Mouse (Mus musculus) heart, postnatal 0 days (tissue): ENCODE measurements around the gene Nup188. TPM values are rescaled to one million over a fixed set of nuclear protein-coding genes. Genes with fewer than 3 reads are reported as not detected.
A peak's percentile ranks its signal among the peaks of the same experiment; 100 is the strongest.

Source experiments
- ATAC-seq: fragments of 200-750 bp; cut with Nextera tagmentation; 2 replicates; pipeline ENCODE4 v1.8.0; 2017; ENCODE audit warnings: low read depth, moderate number of reproducible peaks, moderate library complexity; ENCODE audit not compliant: insufficient read depth
- DNase-seq: peaks from one replicate; pipeline ENCODE4 v3.0.0-alpha.2; 2016; ENCODE audit warnings: low spot score
- H3K27ac ChIP-seq: fragments of 300-500 bp; sonication (generic); 2 replicates; pipeline ENCODE4 v1.5.1; 2014; ENCODE audit warnings: low read depth, mild to moderate bottlenecking
- H3K27me3 ChIP-seq: fragments of 300-500 bp; sonication (generic); 2 replicates; pipeline ENCODE4 v1.6.1; 2014; ENCODE audit warnings: low read length, mixed read lengths; ENCODE audit not compliant: control insufficient read depth, insufficient read depth
- H3K36me3 ChIP-seq: fragments of 300-500 bp; sonication (generic); replicated peaks from 2 replicates; pipeline ENCODE4 v1.6.1; 2014; ENCODE audit warnings: low read length, mixed read lengths; ENCODE audit not compliant: control insufficient read depth, insufficient read depth
- H3K4me1 ChIP-seq: fragments of 300-500 bp; sonication (generic); 2 replicates; pipeline ENCODE4 v1.6.1; 2014; ENCODE audit warnings: antibody characterized with exemption; ENCODE audit not compliant: control insufficient read depth, insufficient read depth
- H3K4me2 ChIP-seq: fragments of 300-500 bp; sonication (generic); 2 replicates; pipeline ENCODE4 v1.6.1; 2014; ENCODE audit warnings: low read depth, mild to moderate bottlenecking, low read length, moderate library complexity
- H3K4me3 ChIP-seq: fragments of 300-500 bp; sonication (generic); 2 replicates; pipeline ENCODE4 v1.5.1; 2014; ENCODE audit warnings: low read depth, low read length
- H3K9ac ChIP-seq: fragments of 300-500 bp; sonication (generic); replicated peaks from 2 replicates; pipeline ENCODE4 v1.6.1; 2014; ENCODE audit warnings: low read depth, low read length, mixed read lengths
- H3K9me3 ChIP-seq: fragments of 300-500 bp; sonication (generic); replicated peaks from 2 replicates; pipeline ENCODE4 v1.6.1; 2016; ENCODE audit warnings: low read length; ENCODE audit not compliant: control insufficient read depth
- CTCF ChIP-seq: IDR thresholded peaks from 2 replicates; pipeline ENCODE4 v1.5.1; 2016; ENCODE audit warnings: antibody characterized with exemption, control low read depth, low read depth
- EP300 ChIP-seq: IDR thresholded peaks from 2 replicates; pipeline ENCODE4 v1.6.1; 2016; ENCODE audit warnings: antibody characterized with exemption, low read depth
- WGBS: fragments of 180-500 bp; shearing (Covaris S2); extraction: QIAGEN DNeasy Blood & Tissue Kit; methylation state at CpG from one replicate; pipeline ENCODE4 v1.1.7; 2014; 5-methylcytosine and 5-hydroxymethylcytosine counted together
- polyA plus RNA-seq: library from polyadenylated mRNA; unstranded; fragments of >200 nt; fragmentation: Nextera tagmentation; extraction: Ambion mirVana; gene quantifications from 2 replicates; pipeline ENCODE4 v1.2.1, GENCODE M21; 2015
- total RNA-seq: library from RNA; depleted of rRNA; stranded (reverse); fragments of >200 nt; gene quantifications from 2 replicates; pipeline ENCODE4 v1.2.3, GENCODE M21; 2014; ENCODE audit warnings: low replicate concordance

Nup188 gene
- total and polyA plus RNA-seq, 2 experiments from 2014 or later: 10.5 to 24.6 TPM

DNA sequence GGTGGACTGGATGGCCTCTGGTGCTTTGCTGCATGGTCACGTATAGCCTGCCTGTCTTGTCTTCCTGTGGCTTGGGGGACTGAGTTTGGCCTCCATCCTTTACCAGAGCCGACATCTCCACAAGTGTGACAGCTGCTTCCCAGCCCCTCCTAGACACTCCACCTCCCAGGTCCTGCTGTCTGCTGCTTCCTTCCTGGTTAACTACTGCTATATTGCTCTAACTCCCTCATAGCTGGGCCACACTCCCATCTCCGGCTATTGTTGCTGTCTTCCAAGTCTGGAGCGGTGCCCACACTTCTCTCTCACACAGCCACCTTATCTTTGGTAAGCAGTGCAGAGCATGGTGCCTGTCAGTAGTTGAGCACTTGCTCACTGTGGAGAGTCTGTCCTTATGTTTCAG is 46.4 kb upstream of the Nup188 start:
- Histone ChIP-seq H3K36me3 (peaks cover 25% of the 10 kb centered on the region), H3K4me2 (peak overlapping the region; percentile 95), H3K27me3 (no peaks in the 10 kb centered on the region), H3K4me1 (peaks cover 50% of the 10 kb centered on the region), H3K9ac (peak overlapping the region; percentile 87), H3K27ac (peak overlapping the region; percentile 90), H3K9me3 (no peaks in the 10 kb centered on the region), H3K4me3 (peak overlapping the region; percentile 78)
- DNase-seq (peak; percentile 85), ATAC-seq (peak; percentile 28)
- WGBS: 13% methylated on average over 4 of the region's 4 CpGs
- TF ChIP-seq EP300: peak; percentile 93
- TF ChIP-seq CTCF: no peak

GRCm38 (mm10) chr2:30240267-30240666 is 45.9 kb upstream of the Nup188 start, which contains the start of gene Gm28035:
Gene Gm28035 (plus strand): TSS chr2:30240567.
- WGBS: 16% methylated on average over 2 of the region's 2 CpGs
- Histone ChIP-seq H3K4me3 (peak within 1 kb of the TSS; percentile 78), H3K27me3 (no peaks in the 10 kb centered on the region), H3K4me2 (peak within 1 kb of the TSS; percentile 95), H3K9ac (peak within 1 kb of the TSS; percentile 87), H3K4me1 (peaks cover 50% of the 10 kb centered on the region), H3K36me3 (peaks cover 29% of the 10 kb centered on the region), H3K9me3 (no peaks in the 10 kb centered on the region), H3K27ac (peak within 1 kb of the TSS; percentile 90)
- no peak for DNase-seq
- TF ChIP-seq CTCF: no peak
- TF ChIP-seq EP300: no peak
- no peak for ATAC-seq

DNA sequence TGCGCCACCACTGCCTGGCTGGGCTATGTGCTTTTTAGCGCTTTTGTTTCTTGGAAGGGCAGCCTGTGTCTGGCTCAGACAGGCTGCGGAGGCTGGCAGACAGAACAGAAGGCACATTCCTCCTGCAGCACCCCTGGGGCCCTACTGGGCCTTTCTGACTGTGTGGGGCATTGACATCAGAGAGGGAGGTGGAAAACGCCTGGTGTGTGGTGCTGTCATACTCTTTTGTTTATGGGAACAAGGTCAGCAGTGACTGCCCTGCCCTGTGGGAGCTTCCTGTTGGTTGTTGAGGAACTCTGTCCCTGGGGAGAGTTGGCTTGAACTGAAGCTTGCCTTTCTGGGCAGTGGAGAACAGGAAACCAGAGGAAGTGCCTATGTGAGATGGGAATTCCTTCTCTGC is 43.7 kb upstream of the Nup188 start:
- H3K9ac ChIP-seq: no peak overlapping the region

GRCm38 (mm10) chr2:30243391-30243790 is 42.8 kb upstream of the Nup188 start:
- peaks cover 45% of the 10 kb centered on the region for H3K4me1 ChIP-seq
- WGBS: 87% methylated on average over 4 of the region's 4 CpGs
- H3K27me3 ChIP-seq: no peaks in the 10 kb centered on the region
- no peak overlapping the region for H3K9ac ChIP-seq
- DNase-seq: no peak
- no peak for ATAC-seq
- peaks cover 46% of the 10 kb centered on the region for H3K36me3 ChIP-seq
- peak overlapping the region; percentile 85; the same call in 1 of the 2 replicates for H3K27ac ChIP-seq
- no peak overlapping the region for H3K4me2 ChIP-seq
- H3K9me3 ChIP-seq: no peaks in the 10 kb centered on the region
- TF ChIP-seq EP300 (no peak), CTCF (no peak)
- H3K4me3 ChIP-seq: no peak overlapping the region

More for the DNA sequence above, 43.7 kb upstream of the Nup188 start:
- TF ChIP-seq CTCF (no peak), EP300 (peak; percentile 89)
- H3K36me3 ChIP-seq: peaks cover 41% of the 10 kb centered on the region
- H3K27ac ChIP-seq: peak overlapping the region; percentile 85
- no peaks in the 10 kb centered on the region for H3K27me3 ChIP-seq
- no peak overlapping the region for H3K4me2 ChIP-seq
- DNase-seq (peak; percentile 89), ATAC-seq (peak; percentile 58)
- H3K4me3 ChIP-seq: no peak overlapping the region
- no peaks in the 10 kb centered on the region for H3K9me3 ChIP-seq
- WGBS: 25% methylated on average over 4 of the region's 4 CpGs
- peaks cover 45% of the 10 kb centered on the region for H3K4me1 ChIP-seq

- TF ChIP-seq CTCF (no peak), EP300 (no peak)
- Histone ChIP-seq H3K27me3 (no peaks in the 10 kb centered on the region), H3K4me3 (no peak overlapping the region), H3K4me2 (no peak overlapping the region), H3K9me3 (no peaks in the 10 kb centered on the region), H3K27ac (0 out of 2 replicates have a peak overlapping the region, but pooled peaks have one; percentile 20), H3K9ac (no peak overlapping the region), H3K36me3 (peaks cover 59% of the 10 kb centered on the region), H3K4me1 (peaks cover 34% of the 10 kb centered on the region)
- DNase-seq (no peak), ATAC-seq (no peak)
- 69% methylated on average over 7 of the region's 7 CpGs for WGBS
These were observed 41.5 kb upstream of the Nup188 start for GRCm38 (mm10) chr2:30244595-30245178.

DNA sequence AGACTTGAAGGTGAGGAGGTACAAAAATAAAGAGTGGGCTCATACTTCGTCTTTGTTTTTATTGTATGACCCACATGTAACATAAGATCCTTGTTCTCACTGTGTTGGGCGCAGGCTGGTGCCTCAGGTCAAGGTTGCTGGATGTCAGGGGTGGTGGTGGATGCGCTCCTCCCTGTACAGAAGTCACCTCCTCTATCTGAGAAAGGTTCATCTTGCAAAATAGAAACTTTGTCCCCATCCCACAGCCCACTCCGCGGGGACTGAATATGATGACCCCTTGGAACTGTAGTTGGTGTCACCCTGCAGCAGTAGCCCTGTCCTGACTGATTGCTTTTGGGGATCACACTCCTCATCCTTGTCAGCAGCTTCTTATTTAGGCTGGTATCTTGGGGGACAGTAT is 39.2 kb upstream of the Nup188 start:
- no peak for TF ChIP-seq EP300
- DNase-seq (no peak), ATAC-seq (no peak)
- H3K27ac ChIP-seq: no peak overlapping the region
- H3K4me3 ChIP-seq: no peak overlapping the region
- peaks cover 51% of the 10 kb centered on the region for H3K36me3 ChIP-seq
- no peaks in the 10 kb centered on the region for H3K27me3 ChIP-seq
- H3K9me3 ChIP-seq: no peaks in the 10 kb centered on the region
- H3K4me1 ChIP-seq: peaks cover 23% of the 10 kb centered on the region
- H3K4me2 ChIP-seq: no peak overlapping the region
- no peak overlapping the region for H3K9ac ChIP-seq
- 86% methylated on average over 5 of the region's 5 CpGs for WGBS
